Mouse (Mus musculus): ENCODE measurements at regions not wholly inside any gene's neighbourhood (a gene's known extent, or its start where the extent isn't known, plus 50 kb on each side); places are given as distances from the start of the nearest gene placed in this dataset.

GRCm38 (mm10) chr15:74401275-74401674, 234.9 kb downstream of the Mroh4 start:
- no peak overlapping the region for H3K4me2 ChIP-seq (replicated peaks; ENCODE audit: low read depth, low read length)
- WGBS = 83% methylated on average over 7 of the region's 7 CpGs
- no peaks in the 10 kb centered on the region for H3K9me3 ChIP-seq (ENCODE audit: control insufficient read depth, low read depth, low read length)
- H3K36me3 ChIP-seq (ENCODE audit: control insufficient read depth, insufficient read depth, low read length) = no peaks in the 10 kb centered on the region
- no peaks in the 10 kb centered on the region for H3K4me1 ChIP-seq (ENCODE audit: control insufficient read depth, insufficient read depth, low read length)
- no peak for ATAC-seq (ENCODE audit: insufficient number of reproducible peaks, insufficient read depth, low FRiP score, low read depth)
- no peak overlapping the region for H3K9ac ChIP-seq (replicated peaks; ENCODE audit: low read depth, low read length)
- H3K4me3 ChIP-seq (ENCODE audit: low read depth, low read length) = no peak overlapping the region
- no peaks in the 10 kb centered on the region for H3K27me3 ChIP-seq (ENCODE audit: control insufficient read depth, insufficient read depth, low read length)
- no peak overlapping the region for H3K27ac ChIP-seq (ENCODE audit: low read length)

DNA sequence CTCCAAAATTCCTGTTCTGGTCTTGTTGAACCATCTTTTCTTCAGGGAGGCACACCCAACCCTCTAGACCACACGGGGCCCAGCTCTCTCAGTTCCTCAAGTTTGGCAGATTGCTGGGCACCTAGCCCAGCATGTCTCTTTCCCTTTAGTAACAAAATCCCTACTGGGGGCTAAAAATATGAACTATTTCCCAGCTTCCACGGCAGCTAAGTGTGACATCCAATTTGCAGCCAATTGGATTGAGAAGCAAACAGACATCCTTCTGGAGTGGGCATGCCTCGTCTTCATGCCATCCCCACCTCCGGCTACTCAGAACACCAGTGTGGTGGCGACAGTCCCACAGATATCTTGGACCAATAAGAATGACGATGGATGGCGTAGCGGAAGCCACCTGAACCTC, 240.1 kb downstream of the Mroh4 start:
- H3K4me3 ChIP-seq (ENCODE audit: low read depth, low read length) = no peak overlapping the region
- 83% methylated on average over 8 of the region's 8 CpGs for WGBS
- H3K27me3 ChIP-seq (ENCODE audit: control insufficient read depth, insufficient read depth, low read length) = no peaks in the 10 kb centered on the region
- H3K9me3 ChIP-seq (ENCODE audit: control insufficient read depth, low read depth, low read length) = no peaks in the 10 kb centered on the region
- no peak for ATAC-seq (ENCODE audit: insufficient number of reproducible peaks, insufficient read depth, low FRiP score, low read depth)
- no peak overlapping the region for H3K27ac ChIP-seq (ENCODE audit: low read length)
- H3K4me2 ChIP-seq (replicated peaks; ENCODE audit: low read depth, low read length) = no peak overlapping the region
- no peaks in the 10 kb centered on the region for H3K4me1 ChIP-seq (ENCODE audit: control insufficient read depth, insufficient read depth, low read length)
- H3K36me3 ChIP-seq (ENCODE audit: control insufficient read depth, insufficient read depth, low read length) = no peaks in the 10 kb centered on the region
- H3K9ac ChIP-seq (replicated peaks; ENCODE audit: low read depth, low read length) = no peak overlapping the region

DNA sequence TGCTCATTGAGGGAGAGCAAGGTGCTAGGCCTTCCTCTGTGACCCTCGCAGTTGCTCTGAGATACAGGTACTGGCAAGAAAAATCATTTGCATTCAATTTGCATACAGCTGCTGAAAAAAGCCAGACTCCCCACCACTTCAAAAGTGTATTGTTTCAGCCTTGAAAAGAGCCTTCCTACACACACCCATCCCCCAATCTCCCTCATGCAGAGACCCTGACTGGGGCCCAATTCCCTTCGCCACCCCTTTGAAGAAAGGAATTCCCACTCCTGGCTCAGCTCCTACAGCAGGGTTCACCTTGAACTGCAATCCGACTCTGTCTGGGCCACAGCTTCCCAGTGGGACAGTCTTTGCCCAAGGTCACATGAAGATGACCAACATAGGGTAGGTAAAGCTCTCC, 248.6 kb downstream of the Mroh4 start:
- Histone ChIP-seq H3K4me2 (replicated peaks; ENCODE audit: low read depth, low read length) (no peak overlapping the region), H3K36me3 (ENCODE audit: control insufficient read depth, insufficient read depth, low read length) (no peaks in the 10 kb centered on the region), H3K9ac (replicated peaks; ENCODE audit: low read depth, low read length) (no peak overlapping the region), H3K27ac (ENCODE audit: low read length) (no peak overlapping the region), H3K4me3 (ENCODE audit: low read depth, low read length) (no peak overlapping the region), H3K4me1 (ENCODE audit: control insufficient read depth, insufficient read depth, low read length) (no peaks in the 10 kb centered on the region), H3K9me3 (ENCODE audit: control insufficient read depth, low read depth, low read length) (no peaks in the 10 kb centered on the region), H3K27me3 (ENCODE audit: control insufficient read depth, insufficient read depth, low read length) (no peaks in the 10 kb centered on the region)
- 20% methylated on average over 3 of the region's 3 CpGs for WGBS
- no peak for ATAC-seq (ENCODE audit: insufficient number of reproducible peaks, insufficient read depth, low FRiP score, low read depth)

GRCm38 (mm10) chr15:74382556-74382955, 253.6 kb downstream of the Mroh4 start:
- H3K4me1 ChIP-seq (ENCODE audit: control insufficient read depth, insufficient read depth, low read length) = no peaks in the 10 kb centered on the region
- no peaks in the 10 kb centered on the region for H3K27me3 ChIP-seq (ENCODE audit: control insufficient read depth, insufficient read depth, low read length)
- H3K4me2 ChIP-seq (replicated peaks; ENCODE audit: low read depth, low read length) = no peak overlapping the region
- no peak overlapping the region for H3K4me3 ChIP-seq (ENCODE audit: low read depth, low read length)
- no peak overlapping the region for H3K9ac ChIP-seq (replicated peaks; ENCODE audit: low read depth, low read length)
- no peak for ATAC-seq (ENCODE audit: insufficient number of reproducible peaks, insufficient read depth, low FRiP score, low read depth)
- WGBS = 61% methylated on average over 4 of the region's 4 CpGs
- no peaks in the 10 kb centered on the region for H3K36me3 ChIP-seq (ENCODE audit: control insufficient read depth, insufficient read depth, low read length)
- no peak overlapping the region for H3K27ac ChIP-seq (ENCODE audit: low read length)
- no peaks in the 10 kb centered on the region for H3K9me3 ChIP-seq (ENCODE audit: control insufficient read depth, low read depth, low read length)

DNA sequence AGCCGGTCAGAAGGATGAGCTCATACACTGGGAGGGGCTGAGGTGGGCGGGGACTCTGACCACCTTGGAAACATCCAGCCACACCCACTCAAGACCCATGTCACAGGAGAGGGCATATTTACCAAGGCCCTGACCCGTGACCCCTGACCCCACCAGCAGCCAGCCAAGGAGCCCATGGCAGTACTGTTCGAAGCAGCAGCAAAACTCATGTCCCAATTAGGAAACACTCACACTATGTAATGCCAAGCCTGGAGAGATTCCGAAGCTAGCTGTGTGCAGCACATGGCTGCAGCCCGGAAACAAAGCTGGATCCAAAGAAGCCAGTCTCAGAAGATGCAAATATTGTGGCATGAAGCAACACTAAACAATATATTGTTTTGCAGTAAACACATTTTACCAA, 256.8 kb downstream of the Mroh4 start:
- Histone ChIP-seq H3K27me3 (ENCODE audit: control insufficient read depth, insufficient read depth, low read length) (no peaks in the 10 kb centered on the region), H3K9ac (replicated peaks; ENCODE audit: low read depth, low read length) (no peak overlapping the region), H3K4me3 (ENCODE audit: low read depth, low read length) (no peak overlapping the region), H3K4me2 (replicated peaks; ENCODE audit: low read depth, low read length) (no peak overlapping the region), H3K4me1 (ENCODE audit: control insufficient read depth, insufficient read depth, low read length) (no peaks in the 10 kb centered on the region), H3K9me3 (ENCODE audit: control insufficient read depth, low read depth, low read length) (no peaks in the 10 kb centered on the region), H3K36me3 (ENCODE audit: control insufficient read depth, insufficient read depth, low read length) (no peaks in the 10 kb centered on the region), H3K27ac (ENCODE audit: low read length) (no peak overlapping the region)
- no peak for ATAC-seq (ENCODE audit: insufficient number of reproducible peaks, insufficient read depth, low FRiP score, low read depth)
- 78% methylated on average over 6 of the region's 6 CpGs for WGBS

- Histone ChIP-seq H3K27me3 (ENCODE audit: control insufficient read depth, insufficient read depth, low read length) (no peaks in the 10 kb centered on the region), H3K4me2 (replicated peaks; ENCODE audit: low read depth, low read length) (no peak overlapping the region), H3K27ac (ENCODE audit: low read length) (no peak overlapping the region), H3K9me3 (ENCODE audit: control insufficient read depth, low read depth, low read length) (no peaks in the 10 kb centered on the region), H3K36me3 (ENCODE audit: control insufficient read depth, insufficient read depth, low read length) (no peaks in the 10 kb centered on the region), H3K4me3 (ENCODE audit: low read depth, low read length) (no peak overlapping the region), H3K4me1 (ENCODE audit: control insufficient read depth, insufficient read depth, low read length) (no peaks in the 10 kb centered on the region), H3K9ac (replicated peaks; ENCODE audit: low read depth, low read length) (no peak overlapping the region)
- WGBS = 82% methylated on average over 3 of the region's 3 CpGs
- ATAC-seq (ENCODE audit: insufficient number of reproducible peaks, insufficient read depth, low FRiP score, low read depth) = no peak
Observed at GRCm38 (mm10) chr15:74369461-74369860, 266.7 kb downstream of the Mroh4 start.

DNA sequence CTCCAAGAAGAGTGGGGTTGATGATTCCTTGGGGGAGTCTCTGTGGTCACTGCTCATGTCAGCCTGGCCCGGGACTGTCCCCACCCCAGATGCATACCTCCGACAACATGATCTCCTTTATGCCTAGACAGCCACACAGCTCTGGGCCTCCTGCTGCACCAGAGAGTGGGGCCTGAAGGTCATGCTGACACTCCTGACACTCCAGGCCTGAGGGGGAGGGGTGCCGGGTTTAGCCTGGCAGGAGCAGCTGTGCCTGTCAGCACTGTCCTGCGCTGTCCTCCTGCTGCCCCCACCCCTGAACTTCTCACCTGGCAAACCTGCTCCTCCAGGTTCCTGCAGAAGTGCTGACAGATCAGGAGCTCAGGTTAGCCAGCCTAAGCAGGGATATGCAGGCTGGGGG, 288.2 kb downstream of the Mroh4 start:
- H3K36me3 ChIP-seq (ENCODE audit: control insufficient read depth, insufficient read depth, low read length) = no peaks in the 10 kb centered on the region
- H3K4me3 ChIP-seq (ENCODE audit: low read depth, low read length) = no peak overlapping the region
- H3K4me1 ChIP-seq (ENCODE audit: control insufficient read depth, insufficient read depth, low read length) = no peaks in the 10 kb centered on the region
- 25% methylated on average over 4 of the region's 4 CpGs for WGBS
- no peak overlapping the region for H3K27ac ChIP-seq (ENCODE audit: low read length)
- H3K4me2 ChIP-seq (replicated peaks; ENCODE audit: low read depth, low read length) = no peak overlapping the region
- H3K9me3 ChIP-seq (ENCODE audit: control insufficient read depth, low read depth, low read length) = no peaks in the 10 kb centered on the region
- no peaks in the 10 kb centered on the region for H3K27me3 ChIP-seq (ENCODE audit: control insufficient read depth, insufficient read depth, low read length)
- no peak overlapping the region for H3K9ac ChIP-seq (replicated peaks; ENCODE audit: low read depth, low read length)
- no peak for ATAC-seq (ENCODE audit: insufficient number of reproducible peaks, insufficient read depth, low FRiP score, low read depth)

GRCm38 (mm10) chr15:74343591-74343990, 292.6 kb downstream of the Mroh4 start:
- Histone ChIP-seq H3K9ac (replicated peaks; ENCODE audit: low read depth, low read length) (no peak overlapping the region), H3K4me1 (ENCODE audit: control insufficient read depth, insufficient read depth, low read length) (no peaks in the 10 kb centered on the region), H3K4me2 (replicated peaks; ENCODE audit: low read depth, low read length) (no peak overlapping the region), H3K9me3 (ENCODE audit: control insufficient read depth, low read depth, low read length) (no peaks in the 10 kb centered on the region), H3K36me3 (ENCODE audit: control insufficient read depth, insufficient read depth, low read length) (no peaks in the 10 kb centered on the region), H3K27me3 (ENCODE audit: control insufficient read depth, insufficient read depth, low read length) (no peaks in the 10 kb centered on the region), H3K4me3 (ENCODE audit: low read depth, low read length) (no peak overlapping the region), H3K27ac (ENCODE audit: low read length) (no peak overlapping the region)
- 78% methylated on average over 6 of the region's 6 CpGs for WGBS
- ATAC-seq (ENCODE audit: insufficient number of reproducible peaks, insufficient read depth, low FRiP score, low read depth) = no peak

DNA sequence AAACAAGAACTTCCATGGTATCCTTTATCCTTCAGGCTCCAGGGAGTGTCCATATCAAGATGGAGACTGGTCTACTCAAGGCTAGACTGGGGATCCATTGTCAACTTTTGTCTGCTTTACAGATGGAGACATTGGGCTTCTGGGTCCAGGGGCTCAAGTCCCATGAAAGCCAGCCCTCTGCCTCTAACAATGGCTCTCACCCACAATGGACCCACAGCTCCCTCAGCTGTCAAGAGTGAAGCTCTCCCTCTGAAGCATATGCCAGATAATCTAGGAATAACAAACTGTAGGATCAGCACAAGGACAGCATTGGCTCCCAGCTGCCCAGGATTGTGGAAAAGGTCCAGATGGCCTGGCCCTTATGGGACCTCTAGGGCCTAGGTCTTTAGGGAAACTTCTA, 302.3 kb downstream of the Mroh4 start:
- H3K4me3 ChIP-seq (ENCODE audit: low read depth, low read length) = no peak overlapping the region
- no peaks in the 10 kb centered on the region for H3K27me3 ChIP-seq (ENCODE audit: control insufficient read depth, insufficient read depth, low read length)
- no peaks in the 10 kb centered on the region for H3K9me3 ChIP-seq (ENCODE audit: control insufficient read depth, low read depth, low read length)
- no peak for ATAC-seq (ENCODE audit: insufficient number of reproducible peaks, insufficient read depth, low FRiP score, low read depth)
- no peaks in the 10 kb centered on the region for H3K4me1 ChIP-seq (ENCODE audit: control insufficient read depth, insufficient read depth, low read length)
- H3K27ac ChIP-seq (ENCODE audit: low read length) = no peak overlapping the region
- H3K36me3 ChIP-seq (ENCODE audit: control insufficient read depth, insufficient read depth, low read length) = no peaks in the 10 kb centered on the region
- H3K4me2 ChIP-seq (replicated peaks; ENCODE audit: low read depth, low read length) = no peak overlapping the region
- no peak overlapping the region for H3K9ac ChIP-seq (replicated peaks; ENCODE audit: low read depth, low read length)

Measured in stomach, embryonic 14.5 days (tissue).